Mouse (Mus musculus): Measurements from ENCODE around the gene Baiap2. TPM values are rescaled to one million over a fixed set of nuclear protein-coding genes. Genes with fewer than 3 reads are reported as not detected.
A peak's percentile ranks its signal among the peaks of the same experiment; 100 is the strongest.

Gene Baiap2
- polyA plus RNA-seq, 1 experiment from 2014 or later: 15.3 TPM

DNA sequence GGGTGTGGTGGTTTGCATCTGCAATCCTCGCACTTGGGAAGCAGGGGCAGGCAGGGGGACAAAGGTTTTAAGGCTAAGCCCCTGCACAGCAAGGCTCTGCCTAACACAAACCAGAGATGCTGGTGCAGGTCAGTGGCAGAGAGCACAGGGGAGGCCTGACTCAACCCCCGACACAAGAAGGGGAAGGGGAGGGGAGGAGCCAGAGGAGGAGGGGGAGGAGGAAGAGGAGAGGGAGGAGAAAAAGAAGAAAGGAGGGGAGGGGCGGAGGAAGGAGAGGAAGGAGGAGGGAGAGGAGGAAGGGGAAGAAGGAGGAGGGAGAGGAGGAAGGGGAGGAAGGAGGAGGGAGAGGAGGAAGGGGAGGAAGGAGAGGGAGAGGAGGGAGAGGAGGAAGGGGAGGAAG, 91.7 kb downstream of the Baiap2 start:
- H3K27ac ChIP-seq: no peak overlapping the region
- H3K4me3 ChIP-seq: no peak overlapping the region
- no peaks in the 10 kb centered on the region for H3K9me3 ChIP-seq
- no peak overlapping the region for H3K9ac ChIP-seq
- no peaks in the 10 kb centered on the region for H3K36me3 ChIP-seq
- WGBS: 42% methylated on average over 3 of the region's 3 CpGs
- H3K27me3 ChIP-seq: no peaks in the 10 kb centered on the region
- peaks cover 8% of the 10 kb centered on the region for H3K4me1 ChIP-seq
- no peak for ATAC-seq (ENCODE audit: insufficient number of reproducible peaks, insufficient read depth, low FRiP score, low TSS enrichment)
- H3K4me2 ChIP-seq (replicated peaks): no peak overlapping the region

DNA sequence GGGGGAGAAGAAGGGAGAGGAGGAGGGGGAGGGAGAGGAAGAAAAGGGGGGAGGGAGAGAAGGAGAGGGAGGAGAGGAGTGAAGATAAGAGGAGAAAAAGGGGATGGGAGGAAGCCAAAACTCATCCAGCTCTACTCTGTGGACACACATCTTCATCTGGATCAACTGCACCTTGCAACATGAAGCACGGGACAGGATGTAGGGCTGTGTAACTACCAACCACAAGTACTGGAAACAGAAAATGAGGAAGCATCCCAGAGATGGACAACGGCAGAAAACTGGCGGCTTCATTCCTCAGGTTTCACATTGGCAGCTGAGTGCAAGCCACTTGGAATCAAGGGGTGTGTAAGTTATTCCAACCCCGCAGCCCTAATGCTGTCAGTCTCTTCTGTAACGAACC, 92.2 kb downstream of the Baiap2 start:
- peaks cover 8% of the 10 kb centered on the region for H3K4me1 ChIP-seq
- H3K27ac ChIP-seq: no peak overlapping the region
- H3K4me2 ChIP-seq (replicated peaks): no peak overlapping the region
- no peak overlapping the region for H3K4me3 ChIP-seq
- ATAC-seq (ENCODE audit: insufficient number of reproducible peaks, insufficient read depth, low FRiP score, low TSS enrichment): no peak
- no peak overlapping the region for H3K9ac ChIP-seq
- no peaks in the 10 kb centered on the region for H3K9me3 ChIP-seq
- no peaks in the 10 kb centered on the region for H3K36me3 ChIP-seq
- no peaks in the 10 kb centered on the region for H3K27me3 ChIP-seq
- WGBS: 60% methylated on average over 5 of the region's 5 CpGs

GRCm38 (mm10) chr11:120039581-120039980, 97.0 kb downstream of the Baiap2 start:
- Histone ChIP-seq H3K9me3 (no peaks in the 10 kb centered on the region), H3K36me3 (no peaks in the 10 kb centered on the region), H3K9ac (no peak overlapping the region), H3K27ac (peak overlapping the region; percentile 30; the same call in 1 of the 2 replicates), H3K27me3 (no peaks in the 10 kb centered on the region), H3K4me2 (replicated peaks) (no peak overlapping the region), H3K4me3 (no peak overlapping the region), H3K4me1 (peaks cover 7% of the 10 kb centered on the region; the same call in 1 of the 2 replicates)
- ATAC-seq (ENCODE audit: insufficient number of reproducible peaks, insufficient read depth, low FRiP score, low TSS enrichment): no peak
- 25% methylated on average over 4 of the region's 4 CpGs for WGBS

DNA sequence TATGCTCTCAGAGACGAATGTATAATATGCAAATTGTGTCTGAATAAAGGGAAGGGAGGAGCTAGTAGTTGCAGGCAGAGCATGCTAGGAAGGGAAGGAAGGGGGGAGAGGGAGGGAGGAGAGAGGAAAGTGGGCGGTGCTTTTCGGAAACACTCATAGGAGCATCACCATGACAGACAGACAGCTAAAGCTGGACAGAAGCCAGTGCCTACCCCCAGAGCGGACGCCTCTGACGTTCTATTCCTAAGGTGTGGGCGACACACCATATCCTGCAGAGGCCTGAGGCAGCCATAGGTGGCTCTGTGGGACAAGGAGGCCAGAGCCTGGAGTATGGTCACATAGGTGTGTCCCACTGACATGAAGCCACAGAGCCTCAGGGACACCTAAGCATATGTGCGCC, 97.9 kb downstream of the Baiap2 start:
- no peak overlapping the region for H3K27ac ChIP-seq
- peaks cover 7% of the 10 kb centered on the region; the same call in 1 of the 2 replicates for H3K4me1 ChIP-seq
- no peaks in the 10 kb centered on the region for H3K9me3 ChIP-seq
- 0 out of 2 replicates have a peak, but pooled peaks cover 2% of the 10 kb centered on the region for H3K27me3 ChIP-seq
- no peak overlapping the region for H3K4me2 ChIP-seq (replicated peaks)
- ATAC-seq (ENCODE audit: insufficient number of reproducible peaks, insufficient read depth, low FRiP score, low TSS enrichment): no peak
- 70% methylated on average over 8 of the region's 8 CpGs for WGBS
- H3K4me3 ChIP-seq: no peak overlapping the region
- H3K36me3 ChIP-seq: no peaks in the 10 kb centered on the region
- H3K9ac ChIP-seq: no peak overlapping the region

DNA sequence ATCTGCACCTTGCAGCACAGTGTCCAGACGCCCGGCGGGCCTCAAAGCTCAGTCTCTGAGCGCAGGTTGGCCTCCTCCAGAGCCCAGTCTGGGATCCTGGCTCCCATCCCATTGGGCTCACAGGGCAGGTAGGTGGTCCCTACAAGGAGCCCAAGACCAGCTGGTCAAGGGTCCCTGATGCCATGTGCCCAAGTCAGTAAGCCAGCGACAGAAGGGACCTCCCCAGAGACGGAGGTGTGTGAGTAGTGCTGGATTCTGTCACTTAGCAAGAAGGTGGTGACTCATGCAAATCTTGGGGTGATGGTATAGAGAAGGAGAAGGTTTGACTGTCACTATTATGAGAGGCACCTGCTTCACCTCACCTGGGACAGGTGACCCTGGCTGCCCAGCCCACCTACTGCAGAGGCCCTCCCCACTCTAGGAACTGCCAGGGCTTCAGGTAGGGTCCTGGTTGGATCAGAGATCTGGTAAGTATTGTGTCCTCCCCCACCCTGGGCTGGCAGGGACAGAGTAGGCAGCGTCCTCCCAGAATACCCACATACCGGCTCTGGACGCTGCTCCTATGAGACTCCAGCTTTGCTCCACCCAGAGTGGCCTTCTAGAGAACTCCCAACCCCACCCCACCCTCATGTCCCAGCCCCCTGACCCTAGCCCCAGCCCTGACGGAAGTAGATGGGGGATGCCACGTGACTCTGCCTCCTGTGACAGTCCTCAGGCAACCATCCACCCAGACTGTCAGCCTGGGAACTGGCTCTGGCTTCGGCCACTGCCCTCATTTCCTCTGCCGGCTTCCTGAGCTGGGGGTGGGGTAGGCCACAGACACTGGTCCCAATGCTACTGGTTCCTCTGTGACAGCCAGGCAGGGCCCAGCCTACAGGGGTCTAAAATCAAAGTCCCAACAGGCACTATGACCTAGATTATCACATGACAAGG, 98.9 kb downstream of the Baiap2 start:
- Histone ChIP-seq H3K36me3 (no peaks in the 10 kb centered on the region), H3K9me3 (no peaks in the 10 kb centered on the region), H3K4me2 (replicated peaks) (no peak overlapping the region), H3K4me1 (peaks cover 16% of the 10 kb centered on the region), H3K9ac (no peak overlapping the region), H3K27ac (no peak overlapping the region), H3K27me3 (peaks cover 5% of the 10 kb centered on the region; the same call in 1 of the 2 replicates), H3K4me3 (no peak overlapping the region)
- 53% methylated on average over 13 of the region's 13 CpGs for WGBS
- no peak for ATAC-seq (ENCODE audit: insufficient number of reproducible peaks, insufficient read depth, low FRiP score, low TSS enrichment)

- Histone ChIP-seq H3K36me3 (no peaks in the 10 kb centered on the region), H3K4me2 (replicated peaks) (no peak overlapping the region), H3K4me1 (peaks cover 20% of the 10 kb centered on the region), H3K27me3 (peaks cover 8% of the 10 kb centered on the region), H3K4me3 (no peak overlapping the region), H3K9me3 (no peaks in the 10 kb centered on the region), H3K27ac (no peak overlapping the region), H3K9ac (no peak overlapping the region)
- 67% methylated on average over 7 of the region's 7 CpGs for WGBS
- no peak for ATAC-seq (ENCODE audit: insufficient number of reproducible peaks, insufficient read depth, low FRiP score, low TSS enrichment)
Measured at GRCm38 (mm10) chr11:120042141-120042838, 99.7 kb downstream of the Baiap2 start.

- Histone ChIP-seq H3K4me2 (replicated peaks) (no peak overlapping the region), H3K4me3 (no peak overlapping the region), H3K4me1 (peaks cover 30% of the 10 kb centered on the region), H3K27me3 (peaks cover 31% of the 10 kb centered on the region), H3K36me3 (no peaks in the 10 kb centered on the region), H3K27ac (no peak overlapping the region), H3K9me3 (no peaks in the 10 kb centered on the region), H3K9ac (0 out of 2 replicates have a peak overlapping the region, but pooled peaks have one; percentile 27)
- ATAC-seq (ENCODE audit: insufficient number of reproducible peaks, insufficient read depth, low FRiP score, low TSS enrichment): no peak
- WGBS: 50% methylated on average over 4 of the region's 4 CpGs
Measured at GRCm38 (mm10) chr11:120045341-120045740, 102.8 kb downstream of the Baiap2 start.

DNA sequence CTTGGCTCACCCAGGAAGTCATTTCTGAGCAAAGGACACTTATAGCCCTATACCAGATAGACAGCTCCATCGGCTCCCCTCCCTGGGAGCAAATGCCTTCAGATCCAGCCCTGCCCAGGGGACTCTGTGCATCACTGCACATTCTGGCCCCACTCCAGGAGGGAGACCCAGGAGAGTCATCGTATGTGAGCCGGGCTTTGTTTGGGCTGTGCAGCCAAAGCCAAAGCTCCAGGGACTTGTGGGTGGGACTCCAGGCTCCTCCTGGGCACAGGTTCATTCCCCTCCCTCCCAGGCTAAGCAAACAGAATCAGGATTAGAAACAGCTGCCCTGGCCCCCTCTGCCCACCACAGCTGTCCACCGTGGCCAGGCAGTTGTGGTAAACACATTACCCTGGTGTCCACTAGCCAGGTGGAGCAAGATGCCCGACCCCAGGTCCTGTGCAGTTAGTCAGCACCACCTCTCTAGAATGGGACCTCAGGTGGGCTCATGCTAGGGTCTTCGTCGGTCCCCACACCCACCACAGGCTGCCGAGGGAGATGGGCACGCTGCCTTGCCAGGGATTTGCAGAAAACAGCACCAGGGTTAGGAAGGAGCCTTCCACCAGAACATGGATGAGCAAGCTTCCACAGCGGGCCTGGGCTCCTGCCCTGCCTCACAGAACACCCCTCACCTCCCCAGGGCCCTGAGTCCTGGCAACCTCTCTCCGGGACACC, 103.4 kb downstream of the Baiap2 start:
- H3K9ac ChIP-seq: peak overlapping the region; percentile 63
- no peak overlapping the region for H3K27ac ChIP-seq
- peak overlapping the region; percentile 67 for H3K4me3 ChIP-seq
- peak overlapping the region; percentile 96 for H3K4me2 ChIP-seq (replicated peaks)
- H3K27me3 ChIP-seq: peaks cover 34% of the 10 kb centered on the region
- H3K36me3 ChIP-seq: no peaks in the 10 kb centered on the region
- 38% methylated on average over 11 of the region's 11 CpGs for WGBS
- H3K9me3 ChIP-seq: no peaks in the 10 kb centered on the region
- ATAC-seq (ENCODE audit: insufficient number of reproducible peaks, insufficient read depth, low FRiP score, low TSS enrichment): no peak
- H3K4me1 ChIP-seq: peaks cover 30% of the 10 kb centered on the region

- ATAC-seq (ENCODE audit: insufficient number of reproducible peaks, insufficient read depth, low FRiP score, low TSS enrichment): no peak
- Histone ChIP-seq H3K4me3 (peak within 1 kb of the TSS; percentile 67), H3K9me3 (no peaks in the 10 kb centered on the region), H3K9ac (peak within 1 kb of the TSS; percentile 63), H3K27me3 (peaks cover 34% of the 10 kb centered on the region), H3K4me1 (peaks cover 30% of the 10 kb centered on the region), H3K27ac (no peak within 1 kb of the TSS), H3K36me3 (no peaks in the 10 kb centered on the region), H3K4me2 (replicated peaks) (peak within 1 kb of the TSS; percentile 96)
- 1% methylated on average over 53 of the region's 63 CpGs for WGBS
Measured at GRCm38 (mm10) chr11:120046553-120047191, 104.1 kb downstream of the Baiap2 start, which contains the start of gene Aatk. TSS of gene Aatk (minus strand) at chr11:120047167.

DNA sequence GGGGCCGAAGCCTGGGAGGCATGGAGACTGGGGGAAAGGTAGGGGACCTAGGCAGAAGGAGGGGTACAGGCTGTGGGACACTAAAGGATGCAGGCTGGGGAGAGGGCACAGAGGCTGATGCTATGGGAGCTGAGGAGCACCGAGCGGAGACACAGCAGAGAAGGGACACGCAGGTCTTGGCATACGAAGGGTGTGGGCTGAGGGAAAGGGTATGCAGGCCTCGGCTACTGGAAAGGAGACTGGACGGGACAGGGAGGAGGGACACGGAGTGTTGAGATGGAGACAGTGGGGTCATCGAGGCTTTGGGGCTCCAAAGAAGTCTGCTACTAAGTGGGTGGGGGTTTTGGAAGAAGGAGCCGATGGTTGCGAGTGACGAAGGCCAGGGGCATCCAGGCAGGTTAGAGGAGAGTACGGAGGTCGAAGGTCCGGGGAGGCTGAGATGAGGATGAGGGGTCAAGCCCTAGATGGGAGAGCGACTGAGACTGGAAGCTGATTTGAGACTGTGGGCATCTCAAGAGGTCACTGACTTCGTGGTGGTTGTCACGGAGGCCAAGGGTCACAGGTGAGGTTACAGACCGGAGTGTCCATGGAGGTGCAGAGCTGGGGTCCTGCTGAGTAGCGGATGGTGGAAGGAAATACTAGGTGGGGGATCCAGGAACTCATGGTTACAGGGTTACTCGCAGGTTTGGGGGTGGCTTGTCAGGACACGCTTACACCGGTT, 105.1 kb downstream of the Baiap2 start:
- Histone ChIP-seq H3K27ac (no peak overlapping the region), H3K9ac (peak overlapping the region; percentile 63), H3K36me3 (no peaks in the 10 kb centered on the region), H3K9me3 (no peaks in the 10 kb centered on the region), H3K27me3 (peaks cover 34% of the 10 kb centered on the region), H3K4me1 (peaks cover 33% of the 10 kb centered on the region), H3K4me3 (peak overlapping the region; percentile 67), H3K4me2 (replicated peaks) (peak overlapping the region; percentile 96)
- WGBS: 11% methylated on average over 23 of the region's 23 CpGs
- 0 out of 2 replicates have a peak, but pooled peaks have one; percentile 8 for ATAC-seq (ENCODE audit: insufficient number of reproducible peaks, insufficient read depth, low FRiP score, low TSS enrichment)

Measured in embryonic facial prominence, embryonic 12.5 days (tissue).